Mouse (Mus musculus): ENCODE measurements around the gene Lmtk3. TPM values are rescaled to one million over a fixed set of nuclear protein-coding genes. Genes with fewer than 3 reads are reported as not detected.

Lmtk3 gene
- total and polyA plus RNA-seq, 3 experiments: 6.2 to 38.0 (median 8.6) TPM

Other genes starting within 250 kb of the Lmtk3 start
- 1 to 10 TPM; 2.3 TPM for gene Hsd17b14, start 228.8 kb upstream of the Lmtk3 start, total RNA-seq (2021)
- gene Hsd17b14, start 228.8 kb upstream of the Lmtk3 start, polyA plus RNA-seq (2012; rRNA removed): 1.5 and 2.3 TPM in 2 replicates
- 100 to 1,000 TPM; 213 to 292 TPM for gene Bcat2, start 213.6 kb upstream of the Lmtk3 start, total RNA-seq (2021)
- gene Bcat2, start 213.6 kb upstream of the Lmtk3 start, polyA plus RNA-seq (2012; rRNA removed): 166 and 170 TPM in 2 replicates
- gene Fgf21, start 168.2 kb upstream of the Lmtk3 start, total RNA-seq (2021): not detected
- 0.15 and 0.16 TPM in 2 replicates for gene Fgf21, start 168.2 kb upstream of the Lmtk3 start, polyA plus RNA-seq (2012; rRNA removed)
- not detected for gene Fut1, start 166.4 kb upstream of the Lmtk3 start, total RNA-seq (2021)
- not detected in 2 replicates for gene Fut1, start 166.4 kb upstream of the Lmtk3 start, polyA plus RNA-seq (2012; rRNA removed)
- under 1 TPM; 0.28 to 0.29 TPM for gene Izumo1, start 161.9 kb upstream of the Lmtk3 start, total RNA-seq (2021)
- 0.65 and 0.89 TPM in 2 replicates for gene Izumo1, start 161.9 kb upstream of the Lmtk3 start, polyA plus RNA-seq (2012; rRNA removed)
- gene Rasip1, start 156.2 kb upstream of the Lmtk3 start, total RNA-seq (2021): 10 to 100 TPM; 13.5 to 20.6 TPM
- 42.9 and 56.4 TPM in 2 replicates for gene Rasip1, start 156.2 kb upstream of the Lmtk3 start, polyA plus RNA-seq (2012; rRNA removed)
- 1 to 10 TPM; 3.0 to 5.8 TPM for gene Mamstr, start 143.8 kb upstream of the Lmtk3 start, total RNA-seq (2021)
- gene Mamstr, start 143.8 kb upstream of the Lmtk3 start, polyA plus RNA-seq (2012; rRNA removed): 5.1 and 5.8 TPM in 2 replicates
- gene Fut2, start 117.3 kb upstream of the Lmtk3 start, total RNA-seq (2021): under 1 TPM in 1 of 2 experiments, not detected in 1; 0.09 TPM
- not detected in 2 replicates for gene Fut2, start 117.3 kb upstream of the Lmtk3 start, polyA plus RNA-seq (2012; rRNA removed)
- under 1 TPM in 1 of 2 experiments, not detected in 1; 0.31 TPM for gene Ntn5, start 99.7 kb upstream of the Lmtk3 start, total RNA-seq (2021)
- gene Ntn5, start 99.7 kb upstream of the Lmtk3 start, polyA plus RNA-seq (2012; rRNA removed): 0.40 and 0.86 TPM in 2 replicates
- gene Sec1, start 89.3 kb upstream of the Lmtk3 start, total RNA-seq (2021): under 1 TPM; 0.29 to 0.41 TPM
- 0.57 and 0.58 TPM in 2 replicates for gene Sec1, start 89.3 kb upstream of the Lmtk3 start, polyA plus RNA-seq (2012; rRNA removed)
- 10 to 100 TPM; 10.9 to 18.6 TPM for gene Car11, start 83.9 kb upstream of the Lmtk3 start, total RNA-seq (2021)
- 30.0 and 38.2 TPM in 2 replicates for gene Car11, start 83.9 kb upstream of the Lmtk3 start, polyA plus RNA-seq (2012; rRNA removed)
- gene Dbp, start 78.7 kb upstream of the Lmtk3 start, total RNA-seq (2021): 100 to 1,000 TPM in 1 of 2 experiments, 10 to 100 TPM in 1; 54.3 to 225 TPM
- gene Dbp, start 78.7 kb upstream of the Lmtk3 start, polyA plus RNA-seq (2012; rRNA removed): 569 and 796 TPM in 2 replicates
- 1,000 to 10,000 TPM in 1 of 2 experiments, 100 to 1,000 TPM in 1; 972 to 1,050 TPM for gene Rpl18, start 68.3 kb upstream of the Lmtk3 start, total RNA-seq (2021)
- 1,143 and 1,258 TPM in 2 replicates for gene Rpl18, start 68.3 kb upstream of the Lmtk3 start, polyA plus RNA-seq (2012; rRNA removed)
- 10 to 100 TPM; 38.9 to 39.5 TPM for gene Sphk2, start 65.7 kb upstream of the Lmtk3 start, total RNA-seq (2021)
- gene Sphk2, start 65.7 kb upstream of the Lmtk3 start, polyA plus RNA-seq (2012; rRNA removed): 90.9 and 92.5 TPM in 2 replicates
- gene Fam83e, start 62.5 kb upstream of the Lmtk3 start, total RNA-seq (2021): under 1 TPM; 0.72 to 0.86 TPM
- 0.86 and 2.0 TPM in 2 replicates for gene Fam83e, start 62.5 kb upstream of the Lmtk3 start, polyA plus RNA-seq (2012; rRNA removed)
- not detected for gene Spaca4, start 57.9 kb upstream of the Lmtk3 start, total RNA-seq (2021)
- gene Spaca4, start 57.9 kb upstream of the Lmtk3 start, polyA plus RNA-seq (2012; rRNA removed): not detected in 2 replicates
- 1 to 10 TPM in 1 of 2 experiments, under 1 TPM in 1; 0.49 to 2.0 TPM for gene Sult2b1, start 931 bp downstream of the Lmtk3 start, total RNA-seq (2021)
- 1.6 and 2.9 TPM in 2 replicates for gene Sult2b1, start 931 bp downstream of the Lmtk3 start, polyA plus RNA-seq (2012; rRNA removed)
- 100 to 1,000 TPM; 127 to 129 TPM for gene Cyth2, start 30.8 kb downstream of the Lmtk3 start, total RNA-seq (2021)
- 147 and 170 TPM in 2 replicates for gene Cyth2, start 30.8 kb downstream of the Lmtk3 start, polyA plus RNA-seq (2012; rRNA removed)
- under 1 TPM in 1 of 2 experiments, not detected in 1; 0.20 TPM for gene Kcnj14, start 41.0 kb downstream of the Lmtk3 start, total RNA-seq (2021)
- gene Kcnj14, start 41.0 kb downstream of the Lmtk3 start, polyA plus RNA-seq (2012; rRNA removed): 0.70 and 1.8 TPM in 2 replicates
- gene Grwd1, start 47.2 kb downstream of the Lmtk3 start, total RNA-seq (2021): 10 to 100 TPM; 26.9 to 30.1 TPM
- gene Grwd1, start 47.2 kb downstream of the Lmtk3 start, polyA plus RNA-seq (2012; rRNA removed): 22.1 and 27.4 TPM in 2 replicates
- 100 to 1,000 TPM; 128 to 147 TPM for gene Kdelr1, start 89.0 kb downstream of the Lmtk3 start, total RNA-seq (2021)
- gene Kdelr1, start 89.0 kb downstream of the Lmtk3 start, polyA plus RNA-seq (2012; rRNA removed): 235 and 251 TPM in 2 replicates
- gene Grin2d, start 94.6 kb downstream of the Lmtk3 start, total RNA-seq (2021): under 1 TPM; 0.40 to 0.97 TPM
- 4.0 and 4.2 TPM in 2 replicates for gene Grin2d, start 94.6 kb downstream of the Lmtk3 start, polyA plus RNA-seq (2012; rRNA removed)
- gene Syngr4, start 113.0 kb downstream of the Lmtk3 start, total RNA-seq (2021): not detected
- 0.90 and 0.98 TPM in 2 replicates for gene Syngr4, start 113.0 kb downstream of the Lmtk3 start, polyA plus RNA-seq (2012; rRNA removed)
- 10 to 100 TPM; 60.8 to 65.3 TPM for gene Tmem143, start 113.2 kb downstream of the Lmtk3 start, total RNA-seq (2021)
- 173 and 207 TPM in 2 replicates for gene Tmem143, start 113.2 kb downstream of the Lmtk3 start, polyA plus RNA-seq (2012; rRNA removed)
- 100 to 1,000 TPM; 327 to 620 TPM for gene Emp3, start 137.7 kb downstream of the Lmtk3 start, total RNA-seq (2021)
- 855 and 1,123 TPM in 2 replicates for gene Emp3, start 137.7 kb downstream of the Lmtk3 start, polyA plus RNA-seq (2012; rRNA removed)
- gene Ccdc114, start 140.3 kb downstream of the Lmtk3 start, total RNA-seq (2021): 10 to 100 TPM; 13.3 to 68.3 TPM
- gene Ccdc114, start 140.3 kb downstream of the Lmtk3 start, polyA plus RNA-seq (2012; rRNA removed): 19.2 and 23.9 TPM in 2 replicates
- gene Abcc6, start 246.6 kb downstream of the Lmtk3 start, total RNA-seq (2021): under 1 TPM; 0.14 to 0.66 TPM
- gene Abcc6, start 246.6 kb downstream of the Lmtk3 start, polyA plus RNA-seq (2012; rRNA removed): 0.19 and 0.30 TPM in 2 replicates
- 10 to 100 TPM; 58.7 to 65.3 TPM for gene Nomo1, start 250.0 kb downstream of the Lmtk3 start, total RNA-seq (2021)
- 25.1 and 34.3 TPM in 2 replicates for gene Nomo1, start 250.0 kb downstream of the Lmtk3 start, polyA plus RNA-seq (2012; rRNA removed)

Measured in adrenal gland, adult 2 months (tissue).